Mouse (Mus musculus) retina, postnatal 1 day (tissue): ENCODE data around the gene Setdb1.
"Not testable (repeated sequence)": the region's sequence is repeated elsewhere in the genome, so short reads cannot be mapped to it uniquely, and the experiment has no call there.

Experiments used
- DNase-seq: peaks from one replicate; pipeline ENCODE4 v3.0.0-alpha.2; 2012

The Setdb1 gene

GRCm38 (mm10) chr3:95356701-95357449 is at the start of gene Setdb1:
Gene Setdb1, minus strand, starts transcription at chr3:95357202.
- peak; percentile 99 for DNase-seq

- DNase-seq: no peak
These were observed 45.7 kb upstream of the Setdb1 start, which contains the start of gene 4930558C23Rik for GRCm38 (mm10) chr3:95402741-95403140. Gene 4930558C23Rik, minus strand, starts transcription at chr3:95402841.

- DNase-seq: peak; percentile 6
These were observed 37.4 kb upstream of the Setdb1 start for GRCm38 (mm10) chr3:95394385-95394784.

- DNase-seq: no peak
These were observed 28.5 kb upstream of the Setdb1 start for GRCm38 (mm10) chr3:95385401-95386075.

GRCm38 (mm10) chr3:95373208-95373607 is 16.2 kb upstream of the Setdb1 start:
- DNase-seq: no peak

- DNase-seq: no peak
These were observed 13.1 kb upstream of the Setdb1 start for GRCm38 (mm10) chr3:95370101-95370500.

GRCm38 (mm10) chr3:95360276-95360675 is 3.3 kb upstream of the Setdb1 start:
- DNase-seq: not testable (repeated sequence)

- DNase-seq: no peak
These were observed 744 bp upstream of the Setdb1 start for GRCm38 (mm10) chr3:95357746-95358145.

GRCm38 (mm10) chr3:95355911-95356544 is 974 bp downstream of the Setdb1 start:
- DNase-seq: not testable (repeated sequence)

GRCm38 (mm10) chr3:95349491-95349890 is 7.5 kb downstream of the Setdb1 start:
- peak; percentile 68 for DNase-seq

- not testable (repeated sequence) for DNase-seq
These were observed 8.7 kb downstream of the Setdb1 start for GRCm38 (mm10) chr3:95348343-95348742.

- DNase-seq: no peak
These were observed 10.5 kb downstream of the Setdb1 start for GRCm38 (mm10) chr3:95346454-95346853.

GRCm38 (mm10) chr3:95343356-95344000 is 13.5 kb downstream of the Setdb1 start:
- DNase-seq: not testable (repeated sequence)

GRCm38 (mm10) chr3:95338251-95338650 is 18.8 kb downstream of the Setdb1 start:
- DNase-seq: no peak

GRCm38 (mm10) chr3:95337345-95337744 is 19.7 kb downstream of the Setdb1 start:
- DNase-seq: no peak

GRCm38 (mm10) chr3:95331528-95331927 is 25.5 kb downstream of the Setdb1 start:
- no peak for DNase-seq

- no peak for DNase-seq
These were observed 28.1 kb downstream of the Setdb1 start for GRCm38 (mm10) chr3:95328803-95329404.

GRCm38 (mm10) chr3:95324454-95325144 is 32.4 kb downstream of the Setdb1 start:
- no peak for DNase-seq

GRCm38 (mm10) chr3:95323429-95323828 is 33.6 kb downstream of the Setdb1 start:
- no peak for DNase-seq

- DNase-seq: no peak
These were observed 37.0 kb downstream of the Setdb1 start for GRCm38 (mm10) chr3:95319701-95320625.

- no peak for DNase-seq
These were observed 37.9 kb downstream of the Setdb1 start for GRCm38 (mm10) chr3:95319110-95319509.
